Mouse (Mus musculus) kidney, embryonic 15.5 days (tissue): ENCODE measurements around the gene Lce1m. TPM values are rescaled to one million over a fixed set of nuclear protein-coding genes. Genes with fewer than 3 reads are reported as not detected.
A peak's percentile ranks its signal among the peaks of the same experiment; 100 is the strongest.

Experiments
- ATAC-seq: fragments of 200-750 bp; cut with Nextera tagmentation; replicated peaks from 2 replicates; pipeline ENCODE4 v1.8.0; 2017; ENCODE audit warnings: moderate TSS enrichment; ENCODE audit not compliant: low FRiP score
- H3K27ac ChIP-seq: fragments of 300-500 bp; sonication (generic); 2 replicates; pipeline ENCODE4 v1.5.1; 2015; ENCODE audit warnings: mild to moderate bottlenecking, inconsistent platforms
- H3K27me3 ChIP-seq: fragments of 300-500 bp; sonication (generic); 2 replicates; pipeline ENCODE4 v1.6.1; 2015; ENCODE audit warnings: inconsistent platforms
- H3K36me3 ChIP-seq: fragments of 300-500 bp; sonication (generic); 2 replicates; pipeline ENCODE4 v1.6.1; 2015; ENCODE audit warnings: inconsistent platforms
- H3K4me1 ChIP-seq: fragments of 300-500 bp; sonication (generic); 2 replicates; pipeline ENCODE4 v1.6.1; 2015; ENCODE audit warnings: inconsistent platforms
- H3K4me2 ChIP-seq: fragments of 300-500 bp; sonication (generic); 2 replicates; pipeline ENCODE4 v1.6.1; 2015; ENCODE audit warnings: moderate library complexity, mild to moderate bottlenecking, inconsistent platforms
- H3K4me3 ChIP-seq: fragments of 300-500 bp; sonication (generic); replicated peaks from 2 replicates; pipeline ENCODE4 v1.5.1; 2015; ENCODE audit warnings: mild to moderate bottlenecking, inconsistent platforms
- H3K9ac ChIP-seq: fragments of 300-500 bp; sonication (generic); 2 replicates; pipeline ENCODE4 v1.6.1; 2015; ENCODE audit warnings: mild to moderate bottlenecking, inconsistent platforms
- H3K9me3 ChIP-seq: fragments of 300-500 bp; sonication (generic); replicated peaks from 2 replicates; pipeline ENCODE4 v1.6.1; 2016; ENCODE audit warnings: inconsistent platforms
- WGBS: fragments of 180-500 bp; shearing (Covaris S2); methylation state at CpG from one replicate; pipeline ENCODE4 v1.1.7; 2015; ENCODE audit warnings: mixed read lengths; 5-methylcytosine and 5-hydroxymethylcytosine counted together
- polyA plus RNA-seq: library from polyadenylated mRNA; unstranded; fragments of >200 nt; fragmentation: Nextera tagmentation; extraction: Ambion mirVana; gene quantifications from 2 replicates; pipeline ENCODE4 v1.2.1, GENCODE M21; 2015

Lce1m gene
- polyA plus RNA-seq, 1 experiment from 2014 or later, result not detected

DNA sequence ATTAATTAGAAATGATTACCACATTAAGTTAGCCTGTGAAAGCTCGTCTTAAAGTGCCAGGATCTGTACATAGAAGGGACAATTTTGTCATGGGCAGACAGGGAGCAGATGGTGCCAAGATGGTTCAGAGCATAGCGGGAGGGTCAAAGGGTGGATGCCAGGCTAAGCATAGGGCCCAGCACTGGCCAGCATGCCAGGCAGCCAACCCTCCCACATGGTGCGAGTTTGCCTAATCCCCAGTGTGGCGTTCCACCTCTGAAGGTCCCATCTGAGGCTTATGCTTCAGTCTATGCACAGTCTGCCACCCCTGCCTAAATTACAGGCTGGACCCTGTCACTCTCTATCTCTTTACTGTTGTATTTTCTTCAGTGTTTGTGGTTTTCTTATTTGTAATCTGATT is 16.0 kb downstream of the Lce1m start:
- WGBS, result 79% methylated on average over 4 of the region's 4 CpGs
- Histone ChIP-seq H3K4me3 (no peak overlapping the region), H3K4me1 (no peaks in the 10 kb centered on the region), H3K4me2 (no peak overlapping the region), H3K9me3 (no peaks in the 10 kb centered on the region), H3K9ac (no peak overlapping the region), H3K27me3 (no peaks in the 10 kb centered on the region), H3K36me3 (no peaks in the 10 kb centered on the region), H3K27ac (no peak overlapping the region)
- ATAC-seq, result no peak

DNA sequence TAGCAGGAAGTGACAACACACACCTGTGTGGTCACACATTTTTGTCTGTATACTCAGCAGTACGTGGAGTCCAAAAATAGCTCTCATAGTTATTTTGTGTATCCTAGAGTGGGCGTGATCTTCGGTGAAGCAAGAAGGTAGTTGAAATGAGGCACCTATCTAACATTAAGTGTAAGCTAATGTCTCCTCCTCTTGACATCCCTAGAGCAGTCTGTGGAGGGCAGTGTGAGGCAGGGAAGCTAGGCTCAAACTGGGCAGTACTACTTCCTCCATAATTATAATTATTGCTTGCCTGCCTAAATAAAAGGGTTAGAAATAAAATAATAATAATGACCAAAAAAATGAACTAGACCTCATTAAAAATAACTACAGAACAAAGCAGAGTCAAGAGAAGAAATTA is 18.2 kb downstream of the Lce1m start:
- ATAC-seq, result no peak
- H3K9me3 ChIP-seq, result no peaks in the 10 kb centered on the region
- 63% methylated on average over 3 of the region's 3 CpGs for WGBS
- H3K4me1 ChIP-seq, result no peaks in the 10 kb centered on the region
- H3K9ac ChIP-seq, result no peak overlapping the region
- H3K4me3 ChIP-seq, result no peak overlapping the region
- H3K4me2 ChIP-seq, result no peak overlapping the region
- H3K27ac ChIP-seq, result no peak overlapping the region
- H3K27me3 ChIP-seq, result no peaks in the 10 kb centered on the region
- H3K36me3 ChIP-seq, result no peaks in the 10 kb centered on the region

DNA sequence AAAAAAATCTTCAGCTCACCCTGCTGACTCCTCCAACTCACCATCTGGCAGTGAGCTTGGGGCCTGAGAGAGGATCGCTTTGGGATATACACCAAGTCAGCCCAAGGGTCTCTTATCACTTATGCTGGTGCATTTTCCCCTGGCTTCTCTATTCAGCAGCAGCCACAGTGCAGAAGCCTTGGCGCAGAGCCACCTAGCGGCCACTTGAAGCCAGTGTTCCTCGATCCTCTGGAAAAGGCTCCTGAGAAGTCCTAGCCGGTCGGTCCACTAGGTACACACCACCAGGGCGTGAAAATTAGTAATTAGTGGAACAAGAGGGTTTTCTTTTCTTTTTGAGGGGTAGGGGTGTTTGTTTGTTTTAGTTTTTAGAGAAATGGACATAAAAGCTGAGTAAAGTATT is 20.2 kb downstream of the Lce1m start:
- H3K4me3 ChIP-seq, result no peak overlapping the region
- no peaks in the 10 kb centered on the region for H3K4me1 ChIP-seq
- H3K27ac ChIP-seq, result no peak overlapping the region
- no peaks in the 10 kb centered on the region for H3K36me3 ChIP-seq
- no peak overlapping the region for H3K9ac ChIP-seq
- H3K4me2 ChIP-seq, result no peak overlapping the region
- 4% methylated on average over 7 of the region's 7 CpGs for WGBS
- no peaks in the 10 kb centered on the region for H3K9me3 ChIP-seq
- peak; percentile 88 for ATAC-seq
- no peaks in the 10 kb centered on the region for H3K27me3 ChIP-seq

DNA sequence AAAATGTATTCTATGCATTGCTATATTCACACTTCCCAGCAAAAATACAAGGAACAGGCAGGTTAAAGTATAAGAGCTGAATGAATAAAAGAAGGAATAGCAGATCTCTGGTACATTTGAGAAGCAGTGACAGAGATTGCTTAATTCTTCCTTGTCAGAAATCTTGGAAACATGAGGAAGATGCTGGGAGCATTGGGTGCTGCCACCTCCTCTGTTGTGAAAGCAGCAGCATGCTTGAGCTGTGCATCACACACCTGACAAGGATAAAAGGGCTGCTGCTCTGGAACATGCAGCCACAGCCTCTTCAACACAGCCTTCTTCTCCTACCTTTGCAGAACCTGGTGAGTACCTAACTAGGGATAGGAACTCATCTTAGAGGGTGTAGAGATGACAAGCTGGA is 26.9 kb downstream of the Lce1m start, which contains the start of gene Lce3f:
Gene Lce3f, plus strand, starts transcription at position 301 of the 400 bp plus-strand sequence.
- Histone ChIP-seq H3K9me3 (no peaks in the 10 kb centered on the region), H3K36me3 (no peaks in the 10 kb centered on the region), H3K4me1 (no peaks in the 10 kb centered on the region), H3K4me2 (no peak within 1 kb of the TSS), H3K27me3 (no peaks in the 10 kb centered on the region), H3K9ac (no peak within 1 kb of the TSS), H3K4me3 (no peak within 1 kb of the TSS), H3K27ac (no peak within 1 kb of the TSS)
- ATAC-seq, result no peak

DNA sequence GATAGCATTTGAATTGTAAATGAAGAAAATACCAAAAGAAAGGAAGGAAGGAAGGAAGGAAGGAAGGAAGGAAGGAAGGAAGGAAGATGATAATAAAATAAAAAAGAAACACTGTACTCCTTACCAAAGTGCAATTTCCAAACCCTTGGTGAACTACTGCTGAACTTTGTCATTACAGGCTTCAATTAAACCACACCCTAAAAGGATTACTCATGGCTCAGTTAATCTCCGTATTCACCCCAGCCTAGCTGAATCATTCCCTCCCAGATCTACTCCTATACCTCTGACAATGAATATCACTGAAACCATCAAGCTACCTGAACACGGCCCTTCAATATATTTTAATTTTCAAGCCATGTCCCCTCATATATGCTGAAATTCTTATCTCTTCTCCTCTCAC is 40.4 kb downstream of the Lce1m start:
- Histone ChIP-seq H3K27ac (no peak overlapping the region), H3K4me2 (no peak overlapping the region), H3K36me3 (no peaks in the 10 kb centered on the region), H3K9me3 (no peaks in the 10 kb centered on the region), H3K4me3 (no peak overlapping the region), H3K9ac (no peak overlapping the region), H3K4me1 (no peaks in the 10 kb centered on the region), H3K27me3 (no peaks in the 10 kb centered on the region)
- ATAC-seq, result no peak
- 76% methylated on average over 2 of the region's 2 CpGs for WGBS

Other genes starting within 250 kb of the Lce1m start
- not detected in 2 replicates for gene Lce1i, start 240.2 kb downstream of the Lce1m start, polyA plus RNA-seq
- gene Lce1j, start 228.5 kb downstream of the Lce1m start, polyA plus RNA-seq, result not detected in 2 replicates
- not detected in 2 replicates for gene Lce1k, start 211.2 kb downstream of the Lce1m start, polyA plus RNA-seq
- gene Kprp, start 191.8 kb downstream of the Lce1m start, polyA plus RNA-seq, result not detected in 2 replicates
- gene Lce1l, start 167.8 kb downstream of the Lce1m start, polyA plus RNA-seq, result not detected in 2 replicates
- gene 2310050C09Rik, start 148.8 kb downstream of the Lce1m start, polyA plus RNA-seq, result not detected in 2 replicates
- not detected in 2 replicates for gene Lce3a, start 92.8 kb downstream of the Lce1m start, polyA plus RNA-seq
- gene Lce3b, start 86.1 kb downstream of the Lce1m start, polyA plus RNA-seq, result not detected in 2 replicates
- not detected in 2 replicates for gene Lce3c, start 74.6 kb downstream of the Lce1m start, polyA plus RNA-seq
- not detected in 2 replicates for gene Lce3d, start 61.7 kb downstream of the Lce1m start, polyA plus RNA-seq
- not detected in 2 replicates for gene Lce3e, start 52.0 kb downstream of the Lce1m start, polyA plus RNA-seq
- not detected in 2 replicates for gene Lce3f, start 26.8 kb downstream of the Lce1m start, polyA plus RNA-seq
- gene Crct1, start 3.4 kb downstream of the Lce1m start, polyA plus RNA-seq, result 0.45 and 0.64 TPM in 2 replicates
- 0.22 TPM in 1 of 2 replicates, not detected in the other for gene Gm4858, start 49.8 kb upstream of the Lce1m start, polyA plus RNA-seq
- gene Crnn, start 125.7 kb upstream of the Lce1m start, polyA plus RNA-seq, result 0.10 TPM in 1 of 2 replicates, not detected in the other
- gene Flg2, start 178.2 kb upstream of the Lce1m start, polyA plus RNA-seq, result not detected in 2 replicates